Comparison of ENCODE assay signal across 9 mouse cellular contexts in genomic region chr7:30419561-30420499, GRCm38 (mm10). TPM values are rescaled to one million over a fixed set of nuclear protein-coding genes. Genes with fewer than 3 reads are reported as not detected.
DNase-seq lines count a peak whose midpoint lies in the region; ATAC-seq and TF ChIP-seq lines count a peak whose summit lies in the region.
"Had no signal": no experiment of that assay in that cellular context is flagged by ENCODE, and none has a peak within 500 bp of the region (broad histone marks: within the 10 kb centered on the region; RNA-seq: fewer than 3 reads in every experiment).

Hcst (minus strand) TSS chr7:30419854.

- H3K27me3 ChIP-seq in midbrain, embryonic 15.5 days (replicated peaks): no peaks in the 10 kb centered on the region

- H3K9me3 ChIP-seq in midbrain, embryonic 15.5 days: no peaks in the 10 kb centered on the region
- H3K9me3 ChIP-seq: neural tube, embryonic 13.5 days had no signal

- 46% methylated on average over 10 of the region's 10 CpGs for WGBS in lung, adult 2 months
- WGBS in midbrain, embryonic 15.5 days: 75% methylated on average over 10 of the region's 10 CpGs

- no peak within 1 kb of the TSS for H3K9ac ChIP-seq in midbrain, embryonic 15.5 days
- H3K9ac ChIP-seq: neural tube, embryonic 13.5 days had no signal

- H3K4me2 ChIP-seq in midbrain, embryonic 15.5 days: no peak within 1 kb of the TSS

- H3K4me1 ChIP-seq in lung, adult 2 months (ENCODE audit: control insufficient read depth, insufficient read depth, low read length): no peaks in the 10 kb centered on the region; the same call in 1 of the 2 replicates
- H3K4me1 ChIP-seq in midbrain, embryonic 15.5 days: peaks cover 18% of the 10 kb centered on the region

- no peaks in the 10 kb centered on the region for H3K36me3 ChIP-seq in midbrain, embryonic 15.5 days (replicated peaks)
- H3K36me3 ChIP-seq: neural tube, embryonic 13.5 days had no signal

- peak within 1 kb of the TSS; percentile 35 for H3K4me3 ChIP-seq in lung, adult 2 months (replicated peaks; ENCODE audit: extremely low read depth, low read depth, low read length)
- H3K4me3 ChIP-seq in midbrain, embryonic 15.5 days: no peak within 1 kb of the TSS

- no peak for TF ChIP-seq CTCF in lung, adult 2 months (IDR thresholded peaks at IDR 0.05; ENCODE audit: insufficient read depth, low read length)

- peak; percentile 41 for ATAC-seq in granulocyte monocyte progenitor cell, adult 5-6 weeks (replicated peaks; ENCODE audit: poor library complexity, severe bottlenecking)
- ATAC-seq in megakaryocyte, adult 5-6 weeks (ENCODE audit: poor library complexity, severe bottlenecking): peak; percentile 57
- no peak for ATAC-seq in midbrain, embryonic 15.5 days (replicated peaks)

- TF ChIP-seq POLR2A in lung, adult 2 months (IDR thresholded peaks at IDR 0.05; ENCODE audit: borderline replicate concordance, extremely low read depth, low read depth, low read length): no peak

- no peak for DNase-seq in lung, adult 2 months
- no peak for DNase-seq in lung, postnatal 14 days
- DNase-seq in thymus, postnatal 25 days: peak; percentile 78
- no peak for DNase-seq in ovary, postnatal 36 days (ENCODE audit: low spot score)
- no peak for DNase-seq in kidney, postnatal 10 days

- H3K27ac ChIP-seq in midbrain, embryonic 15.5 days: no peak within 1 kb of the TSS
- H3K27ac ChIP-seq: neural tube, embryonic 13.5 days had no signal

RNA-seq across cellular contexts. Expression of gene Hcst, which starts in this region (rescaled TPM):
- 33.9 and 37.1 TPM in 2 replicates for polyA plus RNA-seq in lung, adult 2 months (2012; rRNA removed)
- total RNA-seq in granulocyte monocyte progenitor cell, adult 5-6 weeks (2014; fragmentation: Nextera tagmentation): 64.6 and 70.7 TPM in 2 replicates
- total RNA-seq in granulocyte monocyte progenitor cell, adult 5-6 weeks (2017): 9.0 and 31.6 TPM in 2 replicates
- 45.8 and 47.6 TPM in 2 replicates for total RNA-seq in megakaryocyte, adult 5-6 weeks (2015)
- 13.3 and 18.5 TPM in 2 replicates for total RNA-seq in megakaryocyte, adult 5-6 weeks (2017)
- 0.53 and 0.59 TPM in 2 replicates for polyA plus RNA-seq in midbrain, embryonic 15.5 days (2015; fragmentation: Nextera tagmentation; extraction: Ambion mirVana)

Comparison
In these comparisons a context has a peak if more than half of its experiments do, and no peak if none do; other contexts are left out.
1. RNA of gene Hcst (polyA plus RNA-seq): 33.9 to 37.1 TPM in lung, adult 2 months; 0.53 to 0.59 TPM in midbrain, embryonic 15.5 days; every median in the first group is over 10 times any median in the second.